Mouse (Mus musculus) MEL (cell line): ENCODE measurements at regions not wholly inside any gene's neighbourhood (a gene's known extent, or its start where the extent isn't known, plus 50 kb on each side); places are given as distances from the start of the nearest gene placed in this dataset.

Experiments used
- CHD2 ChIP-seq: IDR thresholded peaks from 2 replicates; pipeline ENCODE4 v1.6.1; 2011; ENCODE audit warnings: low read length, improper control_type of control experiment
- CTCF ChIP-seq, 3 experiments: IDR thresholded peaks in 2 of 3; conservative IDR thresholded peaks in 1 of 3; 2 replicates each; pipeline ENCODE4 v1.5.1; 2011 to 2012; ENCODE audit warnings: low read length in 3 of 3, low read depth in 2 of 3, mild to moderate bottlenecking in 2 of 3, improper control_type of control experiment in 1 of 3, inconsistent platforms in 1 of 3, mixed read lengths in 1 of 3, moderate library complexity in 1 of 3; ENCODE audit not compliant: control insufficient read depth in 1 of 3, insufficient read depth in 1 of 3, poor library complexity in 1 of 3, severe bottlenecking in 1 of 3
- GABPA ChIP-seq: IDR thresholded peaks from 2 replicates; pipeline ENCODE4 v1.6.1; 2012; ENCODE audit warnings: low read depth, mild to moderate bottlenecking, inconsistent platforms, low read length, improper control_type of control experiment, moderate library complexity
- POLR2A ChIP-seq, 2 experiments: IDR thresholded peaks; 2 replicates each; pipeline ENCODE4 v1.6.1; 2011 to 2012; ENCODE audit warnings: low read length in 2 of 2, mild to moderate bottlenecking in 2 of 2, control low read depth in 1 of 2, improper control_type of control experiment in 1 of 2, low read depth in 1 of 2, moderate library complexity in 1 of 2; ENCODE audit not compliant: control insufficient read depth in 1 of 2, insufficient read depth in 1 of 2, poor library complexity in 1 of 2
- RCOR1 ChIP-seq: IDR thresholded peaks from 2 replicates; pipeline ENCODE4 v1.6.1; 2012; ENCODE audit warnings: low read depth, mild to moderate bottlenecking, inconsistent platforms, low read length, improper control_type of control experiment
- TCF12 ChIP-seq: IDR thresholded peaks from 2 replicates; pipeline ENCODE4 v1.6.1; 2014; ENCODE audit warnings: low read depth, mild to moderate bottlenecking, inconsistent platforms, low read length, improper control_type of control experiment, moderate library complexity
- ZC3H11A ChIP-seq: IDR thresholded peaks from 2 replicates; pipeline ENCODE4 v1.6.1; 2012; ENCODE audit warnings: low read depth, mild to moderate bottlenecking, inconsistent platforms, low read length, improper control_type of control experiment

DNA sequence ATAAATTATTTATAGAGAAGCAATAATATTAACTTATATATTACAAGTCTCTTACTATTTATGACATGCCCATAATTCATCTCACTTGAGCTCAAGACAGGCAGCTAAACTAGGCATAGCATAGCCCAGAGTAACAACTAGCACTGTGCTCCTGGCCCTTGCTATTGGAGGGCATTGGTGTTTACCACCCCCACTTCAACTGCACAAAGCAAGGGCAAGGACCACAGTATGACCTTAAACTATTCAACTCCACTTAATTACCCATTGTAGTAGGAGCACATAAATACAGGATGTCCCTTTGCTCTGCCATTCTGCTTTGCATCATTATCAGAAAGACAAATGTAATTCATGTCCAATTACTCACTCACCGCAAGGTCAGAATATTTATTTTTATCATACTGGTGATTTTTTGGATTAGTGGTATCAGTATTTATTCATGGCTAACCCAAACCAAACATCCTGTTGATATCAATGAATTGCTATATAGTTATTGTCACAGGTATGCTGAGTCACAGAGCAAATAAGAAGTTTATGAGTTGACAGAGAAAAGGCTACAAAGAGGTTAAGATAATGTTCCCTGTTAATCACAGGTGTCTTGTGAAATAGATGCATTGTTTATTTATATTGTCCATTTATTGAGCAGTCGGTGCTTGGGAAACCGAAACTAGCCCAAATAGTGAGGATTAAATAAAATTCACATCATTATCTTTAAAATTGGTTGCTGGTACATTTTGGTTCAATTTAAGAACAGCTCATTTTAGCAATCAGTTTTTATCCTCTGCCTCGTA lies 523.4 kb upstream of the A1bg start:
- TF ChIP-seq CTCF (IDR thresholded peaks at IDR 0.05 in 2 of 3, conservative IDR thresholded peaks at IDR 0.05 in 1 of 3; ENCODE audit: control insufficient read depth in 1 of 3, insufficient read depth in 1 of 3, low read depth in 2 of 3, low read length in 3 of 3, poor library complexity in 1 of 3, severe bottlenecking in 1 of 3) (no peak), GABPA (no peak), ZC3H11A (no peak), RCOR1 (no peak), CHD2 (no peak), POLR2A (IDR thresholded peaks at IDR 0.05; ENCODE audit: control insufficient read depth in 1 of 2, insufficient read depth in 1 of 2, low read depth in 1 of 2, low read length in 2 of 2, poor library complexity in 1 of 2) (no peak), TCF12 (no peak)
